Mouse (Mus musculus) urinary bladder, postnatal 25 days (tissue): ENCODE measurements at regions not wholly inside any gene's neighbourhood (a gene's known extent, or its start where the extent isn't known, plus 50 kb on each side); places are given as distances from the start of the nearest gene placed in this dataset.
A peak's percentile ranks its signal among the peaks of the same experiment; 100 is the strongest.

Source experiments
- DNase-seq: peaks from one replicate; pipeline ENCODE4 v3.0.0; 2022; ENCODE audit warnings: low spot score

DNA sequence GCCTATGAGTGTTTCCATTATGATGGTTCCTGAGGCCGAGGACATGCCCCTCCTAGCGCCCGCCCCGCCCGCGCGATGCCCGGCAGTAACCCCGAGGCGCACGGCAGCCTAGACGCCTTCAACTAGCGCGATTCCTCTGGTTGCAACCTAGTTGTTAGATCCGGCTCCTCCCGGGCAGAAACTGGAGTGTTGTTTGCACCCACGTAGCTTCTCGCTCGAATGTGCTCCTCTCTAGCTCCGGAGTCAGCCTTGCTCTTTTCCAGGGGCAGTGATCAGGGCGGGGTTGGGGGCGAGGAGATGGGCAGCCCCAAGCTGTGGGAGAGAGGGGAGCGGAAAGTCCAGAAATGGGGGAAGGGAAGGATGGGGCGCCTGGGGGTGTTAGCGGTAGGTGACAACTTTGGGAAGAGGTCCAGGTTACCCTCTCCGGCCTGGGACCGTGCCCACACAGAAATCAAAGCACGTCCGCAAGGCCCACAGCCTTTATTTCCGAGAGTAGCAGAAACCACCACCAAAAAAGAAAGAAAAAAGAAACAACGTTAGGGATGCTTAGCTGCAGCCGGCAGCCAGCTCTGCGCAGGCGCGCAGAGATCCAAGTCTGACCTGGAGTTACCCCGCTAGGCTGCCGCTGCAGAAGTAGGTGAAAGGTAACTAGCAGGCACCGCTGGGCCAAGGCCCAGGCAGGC lies 58.1 kb upstream of the Abca1 start:
- peak; percentile 68 for DNase-seq

DNA sequence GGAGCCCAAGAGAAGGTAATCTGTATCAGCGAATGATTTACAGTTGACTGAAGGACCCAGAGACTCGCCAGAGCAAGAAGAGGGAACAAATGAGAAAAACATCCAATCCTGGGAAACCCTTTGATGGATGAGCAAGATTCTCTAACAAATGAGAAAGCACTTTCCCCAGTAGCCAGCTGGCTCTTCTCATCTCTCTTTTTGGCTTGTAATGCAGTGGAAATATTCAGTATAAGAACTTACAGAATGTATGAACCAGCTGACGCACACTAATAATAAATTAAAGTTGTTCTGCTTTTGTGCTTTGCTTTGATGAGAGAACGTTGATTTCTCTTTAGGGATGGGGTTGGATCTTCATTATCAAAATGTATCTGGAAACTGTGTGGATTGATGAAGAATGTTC lies 52.8 kb upstream of the Abca1 start:
- DNase-seq, result no peak

DNA sequence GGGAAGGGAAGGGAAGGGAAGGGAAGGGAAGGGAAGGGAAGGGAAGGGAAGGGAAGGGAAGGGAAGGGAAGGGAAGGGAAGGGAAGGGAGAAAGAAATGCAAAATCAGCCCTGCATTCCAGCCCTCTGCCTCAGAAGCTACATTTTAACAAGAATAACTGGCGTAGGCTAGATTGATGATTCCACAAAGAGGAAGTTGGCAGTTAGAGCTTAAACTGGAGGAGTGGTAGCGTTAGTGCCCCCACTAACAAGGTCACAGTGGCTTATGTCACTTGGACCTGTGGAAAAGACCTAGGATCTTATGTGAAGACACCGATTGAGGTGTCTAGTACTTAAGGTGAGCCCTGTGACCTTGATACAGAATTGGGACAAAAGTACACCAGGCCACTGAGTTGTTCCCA lies 51.0 kb upstream of the Abca1 start:
- no peak for DNase-seq
